Mouse (Mus musculus) liver, embryonic 15.5 days (tissue): ENCODE measurements around the gene Actb. TPM values are rescaled to one million over a fixed set of nuclear protein-coding genes. Genes with fewer than 3 reads are reported as not detected.
"Not testable (repeated sequence)": the region's sequence is repeated elsewhere in the genome, so short reads cannot be mapped to it uniquely, and the experiment has no call there.

Experiments used
- ATAC-seq: fragments of 200-750 bp; cut with Nextera tagmentation; 2 replicates; pipeline ENCODE4 v1.8.0; 2017; ENCODE audit warnings: moderate number of reproducible peaks, mild to moderate bottlenecking, moderate library complexity; ENCODE audit not compliant: insufficient read depth
- H3K27ac ChIP-seq: fragments of 300-500 bp; sonication (generic); replicated peaks from 2 replicates; pipeline ENCODE4 v1.5.1; 2015; ENCODE audit warnings: mild to moderate bottlenecking, inconsistent platforms
- H3K27me3 ChIP-seq: fragments of 300-500 bp; sonication (generic); 2 replicates; pipeline ENCODE4 v1.6.1; 2015; ENCODE audit warnings: mild to moderate bottlenecking, inconsistent platforms
- H3K36me3 ChIP-seq: fragments of 300-500 bp; sonication (generic); replicated peaks from 2 replicates; pipeline ENCODE4 v1.6.1; 2015; ENCODE audit warnings: moderate library complexity, mild to moderate bottlenecking, inconsistent platforms
- H3K4me1 ChIP-seq: fragments of 300-500 bp; sonication (generic); replicated peaks from 2 replicates; pipeline ENCODE4 v1.6.1; 2015; ENCODE audit warnings: inconsistent platforms
- H3K4me2 ChIP-seq: fragments of 300-500 bp; sonication (generic); 2 replicates; pipeline ENCODE4 v1.6.1; 2015; ENCODE audit warnings: moderate library complexity, mild to moderate bottlenecking, inconsistent platforms
- H3K4me3 ChIP-seq: fragments of 300-500 bp; sonication (generic); replicated peaks from 2 replicates; pipeline ENCODE4 v1.5.1; 2015; ENCODE audit warnings: mild to moderate bottlenecking, inconsistent platforms
- H3K9ac ChIP-seq: fragments of 300-500 bp; sonication (generic); 2 replicates; pipeline ENCODE4 v1.6.1; 2015; ENCODE audit warnings: moderate library complexity, mild to moderate bottlenecking, inconsistent platforms
- H3K9me3 ChIP-seq: fragments of 300-500 bp; sonication (generic); replicated peaks from 2 replicates; pipeline ENCODE4 v1.6.1; 2016; ENCODE audit warnings: inconsistent platforms
- WGBS: fragments of 180-500 bp; shearing (Covaris S2); methylation state at CpG from one replicate; pipeline ENCODE4 v1.1.7; 2015; ENCODE audit warnings: mixed read lengths; ENCODE audit not compliant: insufficient replicate concordance; 5-methylcytosine and 5-hydroxymethylcytosine counted together
- polyA plus RNA-seq: library from polyadenylated mRNA; unstranded; fragments of >200 nt; fragmentation: Nextera tagmentation; extraction: Ambion mirVana; gene quantifications from 2 replicates; pipeline ENCODE4 v1.2.1, GENCODE M21; 2015

Gene Actb
- polyA plus RNA-seq, 1 experiment from 2014 or later, result 6,728 TPM

- no peak for ATAC-seq
- H3K36me3 ChIP-seq, result peaks cover 70% of the 10 kb centered on the region
- peaks cover 41% of the 10 kb centered on the region for H3K4me1 ChIP-seq
- H3K27me3 ChIP-seq, result no peaks in the 10 kb centered on the region
- 83% methylated on average over 7 of the region's 7 CpGs for WGBS
- H3K27ac ChIP-seq, result no peak overlapping the region
- H3K4me3 ChIP-seq, result no peak overlapping the region
- H3K4me2 ChIP-seq, result no peak overlapping the region
- H3K9ac ChIP-seq, result no peak overlapping the region
- H3K9me3 ChIP-seq, result no peaks in the 10 kb centered on the region
These were observed 5.2 kb downstream of the Actb start for GRCm38 (mm10) chr5:142901355-142901802.

- Histone ChIP-seq H3K36me3 (peaks cover 70% of the 10 kb centered on the region), H3K4me3 (no peak overlapping the region), H3K27me3 (no peaks in the 10 kb centered on the region), H3K4me1 (peaks cover 49% of the 10 kb centered on the region), H3K9me3 (no peaks in the 10 kb centered on the region), H3K4me2 (no peak overlapping the region), H3K27ac (no peak overlapping the region; the same call in 1 of the 2 replicates), H3K9ac (no peak overlapping the region)
- ATAC-seq, result no peak
- 78% methylated on average over 7 of the region's 7 CpGs for WGBS
These were observed 5.9 kb downstream of the Actb start for GRCm38 (mm10) chr5:142900651-142901050.

GRCm38 (mm10) chr5:142899932-142900533, 6.5 kb downstream of the Actb start:
- H3K9me3 ChIP-seq, result no peaks in the 10 kb centered on the region
- H3K36me3 ChIP-seq, result peaks cover 65% of the 10 kb centered on the region
- no peaks in the 10 kb centered on the region for H3K27me3 ChIP-seq
- no peak overlapping the region for H3K4me2 ChIP-seq
- H3K9ac ChIP-seq, result no peak overlapping the region
- ATAC-seq, result no peak
- no peak overlapping the region; the same call in none of the 2 replicates for H3K27ac ChIP-seq
- H3K4me1 ChIP-seq, result peaks cover 50% of the 10 kb centered on the region
- no peak overlapping the region for H3K4me3 ChIP-seq
- WGBS, result 70% methylated on average over 5 of the region's 5 CpGs

- Histone ChIP-seq H3K27ac (0 out of 2 replicates have a peak overlapping the region, but pooled peaks have one; percentile 7), H3K9ac (no peak overlapping the region), H3K4me1 (peaks cover 49% of the 10 kb centered on the region), H3K27me3 (no peaks in the 10 kb centered on the region), H3K9me3 (no peaks in the 10 kb centered on the region), H3K4me3 (no peak overlapping the region), H3K4me2 (no peak overlapping the region), H3K36me3 (peaks cover 55% of the 10 kb centered on the region)
- ATAC-seq, result no peak
- 72% methylated on average over 9 of the region's 9 CpGs for WGBS
These were observed 7.4 kb downstream of the Actb start for GRCm38 (mm10) chr5:142899057-142899601.

- ATAC-seq, result no peak
- no peaks in the 10 kb centered on the region for H3K9me3 ChIP-seq
- no peak overlapping the region for H3K4me2 ChIP-seq
- no peak overlapping the region for H3K27ac ChIP-seq
- no peaks in the 10 kb centered on the region for H3K27me3 ChIP-seq
- H3K9ac ChIP-seq, result no peak overlapping the region
- peaks cover 47% of the 10 kb centered on the region for H3K36me3 ChIP-seq
- H3K4me1 ChIP-seq, result peaks cover 51% of the 10 kb centered on the region
- H3K4me3 ChIP-seq, result no peak overlapping the region
- WGBS, result 76% methylated on average over 4 of the region's 4 CpGs
These were observed 8.2 kb downstream of the Actb start for GRCm38 (mm10) chr5:142898316-142898715.

- Histone ChIP-seq H3K36me3 (peaks cover 41% of the 10 kb centered on the region), H3K4me3 (no peak overlapping the region), H3K9me3 (no peaks in the 10 kb centered on the region), H3K9ac (no peak overlapping the region), H3K27ac (no peak overlapping the region), H3K4me2 (no peak overlapping the region), H3K27me3 (no peaks in the 10 kb centered on the region), H3K4me1 (peaks cover 47% of the 10 kb centered on the region)
- no peak for ATAC-seq
- WGBS, result 82% methylated on average over 7 of the region's 7 CpGs
These were observed 8.8 kb downstream of the Actb start for GRCm38 (mm10) chr5:142897568-142898248.

GRCm38 (mm10) chr5:142896713-142897112, 9.8 kb downstream of the Actb start:
- H3K9ac ChIP-seq, result no peak overlapping the region
- no peaks in the 10 kb centered on the region for H3K9me3 ChIP-seq
- no peak overlapping the region for H3K4me3 ChIP-seq
- peak overlapping the region; percentile 30; the same call in 1 of the 2 replicates for H3K27ac ChIP-seq
- H3K27me3 ChIP-seq, result no peaks in the 10 kb centered on the region
- ATAC-seq, result no peak
- WGBS, result 31% methylated on average over 5 of the region's 5 CpGs
- H3K36me3 ChIP-seq, result peaks cover 31% of the 10 kb centered on the region
- 0 out of 2 replicates have a peak overlapping the region, but pooled peaks have one; percentile 90 for H3K4me2 ChIP-seq
- peaks cover 39% of the 10 kb centered on the region for H3K4me1 ChIP-seq

GRCm38 (mm10) chr5:142896192-142896591, 10.4 kb downstream of the Actb start:
- no peak overlapping the region for H3K9ac ChIP-seq
- H3K9me3 ChIP-seq, result no peaks in the 10 kb centered on the region
- peaks cover 39% of the 10 kb centered on the region for H3K4me1 ChIP-seq
- 34% methylated on average over 10 of the region's 10 CpGs for WGBS
- no peak for ATAC-seq
- H3K4me2 ChIP-seq, result peak overlapping the region; percentile 90
- H3K36me3 ChIP-seq, result peaks cover 26% of the 10 kb centered on the region
- H3K27ac ChIP-seq, result peak overlapping the region; percentile 30; the same call in 1 of the 2 replicates
- H3K27me3 ChIP-seq, result no peaks in the 10 kb centered on the region
- peak overlapping the region; percentile 89 for H3K4me3 ChIP-seq

- no peaks in the 10 kb centered on the region for H3K9me3 ChIP-seq
- H3K27me3 ChIP-seq, result no peaks in the 10 kb centered on the region
- peak within 1 kb of the TSS; percentile 89 for H3K4me3 ChIP-seq
- WGBS, result under 1% methylated on average over 40 of the region's 40 CpGs
- peaks cover 15% of the 10 kb centered on the region for H3K36me3 ChIP-seq
- peak within 1 kb of the TSS; percentile 81 for H3K27ac ChIP-seq
- ATAC-seq, result peak; percentile 92
- H3K9ac ChIP-seq, result peak within 1 kb of the TSS; percentile 79
- H3K4me2 ChIP-seq, result peak within 1 kb of the TSS; percentile 90
- peaks cover 39% of the 10 kb centered on the region for H3K4me1 ChIP-seq
These were observed 11.5 kb downstream of the Actb start, which contains the start of gene Fbxl18 for GRCm38 (mm10) chr5:142894918-142895613. Fbxl18 (minus strand) TSS chr5:142895421.

- Histone ChIP-seq H3K27me3 (no peaks in the 10 kb centered on the region), H3K27ac (no peak overlapping the region), H3K9ac (no peak overlapping the region), H3K9me3 (no peaks in the 10 kb centered on the region), H3K4me1 (peaks cover 26% of the 10 kb centered on the region), H3K36me3 (peaks cover 8% of the 10 kb centered on the region), H3K4me2 (no peak overlapping the region), H3K4me3 (no peak overlapping the region)
- 74% methylated on average over 6 of the region's 6 CpGs for WGBS
- no peak for ATAC-seq
These were observed 15.2 kb downstream of the Actb start for GRCm38 (mm10) chr5:142891396-142891795.

- WGBS, result 62% methylated on average over 3 of the region's 3 CpGs
- not testable (repeated sequence) for H3K4me2 ChIP-seq, H3K27ac ChIP-seq, H3K27me3 ChIP-seq, H3K9me3 ChIP-seq, ATAC-seq, H3K4me3 ChIP-seq, H3K4me1 ChIP-seq, H3K9ac ChIP-seq
- H3K36me3 ChIP-seq, result peaks cover 30% of the 10 kb centered on the region
These were observed 19.0 kb downstream of the Actb start for GRCm38 (mm10) chr5:142887533-142887932.
